Mouse (Mus musculus): Measurements from ENCODE around the gene Tor1aip1. TPM values are rescaled to one million over a fixed set of nuclear protein-coding genes. Genes with fewer than 3 reads are reported as not detected.

The Tor1aip1 gene
- polyA plus RNA-seq, 1 experiment from 2014 or later: 50.9 TPM

DNA sequence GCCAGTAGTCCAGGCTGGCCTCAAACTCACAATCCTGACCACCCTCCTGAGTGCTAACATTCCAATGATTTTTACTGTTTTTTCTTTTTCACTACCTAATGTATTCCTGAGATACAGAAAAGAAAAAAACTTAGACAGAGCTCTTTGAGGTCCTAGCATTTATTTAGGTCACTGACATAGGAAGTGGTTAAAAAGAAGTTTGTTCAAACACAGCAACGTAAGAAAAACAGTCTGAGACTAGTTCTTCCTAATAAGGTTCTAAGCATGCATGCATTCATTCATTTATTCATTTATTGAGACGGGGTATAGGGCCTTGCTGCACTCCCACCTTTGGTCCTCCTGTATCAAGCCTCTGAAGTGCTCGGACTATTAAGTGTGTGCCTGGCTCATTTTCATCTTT is 8.4 kb downstream of the Tor1aip1 start:
- Histone ChIP-seq H3K27ac (no peak overlapping the region), H3K4me3 (no peak overlapping the region), H3K27me3 (no peaks in the 10 kb centered on the region), H3K9me3 (no peaks in the 10 kb centered on the region), H3K9ac (no peak overlapping the region), H3K4me2 (no peak overlapping the region), H3K36me3 (peaks cover 49% of the 10 kb centered on the region), H3K4me1 (no peaks in the 10 kb centered on the region)
- no peak for ATAC-seq (ENCODE audit: borderline replicate concordance, extremely low read depth, low FRiP score, low TSS enrichment)
- 80% methylated on average over 3 of the region's 3 CpGs for WGBS

DNA sequence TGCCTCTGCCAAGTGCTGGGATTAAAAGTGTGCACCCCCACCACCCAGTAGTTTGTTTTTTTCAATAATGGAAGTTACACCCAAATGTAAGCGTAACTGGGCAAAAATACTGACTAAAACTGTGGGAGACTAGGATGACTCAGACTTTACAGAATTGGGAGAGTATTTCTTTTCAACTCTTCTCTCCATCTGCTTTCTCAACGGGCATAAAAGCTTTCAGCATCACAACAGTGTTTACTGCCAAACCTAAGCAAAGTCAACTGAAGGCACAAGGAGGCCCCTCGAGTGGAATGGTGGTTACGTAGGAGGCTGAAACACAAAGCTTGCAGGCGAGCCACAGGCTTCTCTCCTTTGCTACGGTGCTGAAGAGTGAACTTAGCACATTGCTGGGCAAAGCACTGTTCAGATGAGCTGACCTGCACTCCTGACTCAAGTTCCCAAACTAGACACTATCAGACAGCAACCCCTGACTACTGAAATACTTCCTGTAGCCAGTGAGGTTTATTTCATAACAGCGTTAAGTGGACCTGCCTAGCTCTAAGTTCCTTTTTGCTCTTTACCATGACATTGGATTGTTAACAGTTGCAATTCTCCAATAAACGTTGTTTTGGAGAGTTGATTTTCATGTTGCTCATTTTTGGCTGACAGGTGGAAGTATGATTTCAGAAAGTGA is 11.3 kb downstream of the Tor1aip1 start:
- H3K9ac ChIP-seq: no peak overlapping the region
- WGBS: 82% methylated on average over 8 of the region's 8 CpGs

DNA sequence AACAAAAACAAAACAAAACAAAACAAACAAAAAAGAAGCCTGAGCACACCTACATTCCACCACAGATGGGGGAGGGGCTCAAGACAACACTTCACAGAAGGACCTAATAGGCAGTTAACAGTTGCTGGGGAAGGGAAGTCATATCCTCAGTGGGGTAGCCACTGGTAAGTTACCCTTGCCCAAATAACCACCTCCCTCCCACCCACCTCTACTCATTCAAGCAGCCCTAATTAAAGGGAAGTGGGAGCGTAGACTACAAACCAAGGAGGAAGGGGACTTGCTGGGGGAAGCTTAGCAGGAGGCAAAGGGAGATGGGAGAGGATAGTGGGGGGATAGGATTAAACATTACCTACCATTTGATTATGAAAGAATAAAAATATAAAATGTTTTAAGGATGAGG is 15.9 kb downstream of the Tor1aip1 start:
- Histone ChIP-seq H3K36me3 (peaks cover 43% of the 10 kb centered on the region), H3K4me2 (no peak overlapping the region), H3K4me1 (no peaks in the 10 kb centered on the region), H3K9ac (no peak overlapping the region), H3K27me3 (no peaks in the 10 kb centered on the region), H3K9me3 (no peaks in the 10 kb centered on the region), H3K4me3 (no peak overlapping the region), H3K27ac (no peak overlapping the region)
- WGBS: 100% methylated on average over 1 of the region's 1 CpGs
- ATAC-seq (ENCODE audit: borderline replicate concordance, extremely low read depth, low FRiP score, low TSS enrichment): no peak

More for the DNA sequence above, 11.3 kb downstream of the Tor1aip1 start:
- Histone ChIP-seq H3K27me3 (no peaks in the 10 kb centered on the region), H3K4me3 (no peak overlapping the region), H3K36me3 (peaks cover 41% of the 10 kb centered on the region), H3K9me3 (no peaks in the 10 kb centered on the region), H3K4me2 (no peak overlapping the region), H3K27ac (no peak overlapping the region), H3K4me1 (no peaks in the 10 kb centered on the region)
- ATAC-seq (ENCODE audit: borderline replicate concordance, extremely low read depth, low FRiP score, low TSS enrichment): no peak

DNA sequence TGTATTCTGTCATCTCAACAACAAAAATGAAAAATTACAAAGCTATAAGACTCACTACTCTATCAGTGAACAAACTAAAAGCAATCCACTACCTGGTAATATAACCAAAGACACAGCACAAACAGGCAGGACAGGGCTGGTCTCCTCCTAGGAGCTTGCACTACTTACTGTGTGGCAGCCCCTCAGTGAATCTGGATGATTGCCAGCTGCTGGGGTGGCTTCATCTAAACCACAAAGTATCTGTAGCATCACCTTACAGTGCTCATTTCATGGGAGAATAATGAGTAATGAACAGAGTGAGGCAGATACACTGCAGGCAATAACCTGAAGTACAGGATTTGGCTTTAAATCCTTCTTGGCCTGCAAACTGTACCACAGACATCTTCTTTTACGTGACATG is 16.5 kb downstream of the Tor1aip1 start:
- H3K36me3 ChIP-seq: peaks cover 46% of the 10 kb centered on the region
- H3K4me3 ChIP-seq: no peak overlapping the region
- no peak overlapping the region for H3K9ac ChIP-seq
- ATAC-seq (ENCODE audit: borderline replicate concordance, extremely low read depth, low FRiP score, low TSS enrichment): no peak
- H3K27me3 ChIP-seq: no peaks in the 10 kb centered on the region
- no peaks in the 10 kb centered on the region for H3K4me1 ChIP-seq
- no peak overlapping the region for H3K4me2 ChIP-seq
- no peaks in the 10 kb centered on the region for H3K9me3 ChIP-seq
- WGBS: 88% methylated on average over 1 of the region's 1 CpGs
- no peak overlapping the region for H3K27ac ChIP-seq

DNA sequence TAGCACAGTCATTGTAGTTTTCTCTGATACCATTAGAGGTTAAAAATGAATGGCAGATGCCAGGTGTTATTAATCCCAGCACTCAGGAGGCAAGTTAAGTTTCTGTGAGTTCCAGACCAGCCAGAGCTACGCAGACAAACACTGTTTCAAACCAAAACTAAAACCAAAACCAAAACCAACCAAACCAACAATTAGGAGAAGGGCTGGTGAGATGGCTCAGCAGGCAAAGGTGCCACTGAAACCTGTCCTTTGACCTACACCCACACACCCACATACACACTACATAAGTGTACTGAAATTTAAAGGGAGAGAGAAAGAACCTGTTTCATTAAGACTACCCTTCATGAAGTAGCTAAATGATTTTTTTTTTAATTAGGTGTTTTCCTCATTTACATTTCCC is 27.3 kb downstream of the Tor1aip1 start:
- H3K4me2 ChIP-seq: no peak overlapping the region
- no peak overlapping the region for H3K9ac ChIP-seq
- 96% methylated on average over 1 of the region's 1 CpGs for WGBS
- no peak overlapping the region for H3K27ac ChIP-seq
- H3K4me1 ChIP-seq: no peaks in the 10 kb centered on the region
- no peak overlapping the region for H3K4me3 ChIP-seq
- H3K36me3 ChIP-seq: peaks cover 46% of the 10 kb centered on the region
- no peak for ATAC-seq (ENCODE audit: borderline replicate concordance, extremely low read depth, low FRiP score, low TSS enrichment)
- H3K27me3 ChIP-seq: no peaks in the 10 kb centered on the region
- H3K9me3 ChIP-seq: no peaks in the 10 kb centered on the region

DNA sequence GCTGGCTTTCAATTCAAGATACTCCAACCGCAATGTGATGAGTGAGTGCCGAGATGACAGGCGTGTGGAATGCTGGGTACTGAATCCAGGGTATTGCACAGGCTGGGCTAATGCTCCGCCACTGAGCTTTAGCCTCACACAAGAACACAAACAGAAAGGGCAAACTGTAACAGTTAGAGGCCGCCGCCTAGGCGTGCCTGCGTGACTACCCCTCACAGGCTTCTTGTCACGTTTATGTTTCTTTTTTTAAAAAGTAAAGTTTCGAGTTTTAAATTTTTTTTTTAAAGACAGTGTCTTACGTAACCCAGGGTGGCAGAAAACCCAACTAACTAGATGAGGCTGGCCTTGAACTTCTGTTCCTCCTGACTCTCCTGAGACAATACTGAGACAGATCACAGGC is 30.4 kb downstream of the Tor1aip1 start:
- H3K4me1 ChIP-seq: no peaks in the 10 kb centered on the region
- H3K9ac ChIP-seq: no peak overlapping the region
- no peak for ATAC-seq (ENCODE audit: borderline replicate concordance, extremely low read depth, low FRiP score, low TSS enrichment)
- no peak overlapping the region for H3K4me2 ChIP-seq
- H3K36me3 ChIP-seq: peaks cover 33% of the 10 kb centered on the region
- H3K27me3 ChIP-seq: no peaks in the 10 kb centered on the region
- H3K9me3 ChIP-seq: no peaks in the 10 kb centered on the region
- 87% methylated on average over 11 of the region's 11 CpGs for WGBS
- no peak overlapping the region for H3K4me3 ChIP-seq
- H3K27ac ChIP-seq: no peak overlapping the region

DNA sequence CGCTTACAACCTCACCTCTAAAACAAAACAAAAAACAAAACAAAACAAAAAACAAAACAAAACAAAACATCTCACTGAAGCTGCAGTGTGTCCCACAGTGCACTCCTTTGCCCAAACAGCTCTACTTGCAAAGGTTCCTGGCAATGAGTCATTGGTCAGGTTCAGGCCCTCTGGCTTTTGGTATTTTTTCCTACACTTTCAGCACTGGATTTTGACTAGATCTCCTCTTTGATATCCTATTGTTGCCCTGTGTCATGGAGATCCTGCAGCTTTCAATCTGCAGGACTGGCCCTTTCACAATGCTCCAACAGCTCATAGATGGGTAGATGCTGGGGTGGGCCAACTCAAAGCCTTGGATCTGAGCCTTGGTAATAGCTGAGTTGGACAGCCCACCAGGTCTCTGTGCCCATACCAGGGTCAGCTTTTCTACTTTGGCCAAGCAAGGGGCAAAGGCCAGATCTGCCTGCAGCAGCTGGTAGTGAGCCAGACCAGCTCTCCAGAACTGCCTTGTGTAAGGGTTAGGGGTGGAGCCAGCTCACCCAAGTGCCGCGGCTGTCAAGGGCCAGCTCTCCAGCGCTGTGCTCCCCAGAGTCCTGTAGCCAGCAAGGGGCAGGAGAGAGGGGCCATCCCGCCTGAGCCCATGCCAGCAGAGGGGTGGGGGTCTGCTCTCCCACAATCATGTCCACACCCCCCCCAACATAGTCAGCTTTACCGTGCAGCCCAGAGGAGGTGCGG is 32.9 kb downstream of the Tor1aip1 start:
- H3K9me3 ChIP-seq: no peaks in the 10 kb centered on the region
- no peak overlapping the region for H3K9ac ChIP-seq
- ATAC-seq (ENCODE audit: borderline replicate concordance, extremely low read depth, low FRiP score, low TSS enrichment): peak; percentile 27; the same call in 1 of the 2 replicates
- 77% methylated on average over 7 of the region's 7 CpGs for WGBS
- H3K4me1 ChIP-seq: no peaks in the 10 kb centered on the region
- no peak overlapping the region for H3K4me2 ChIP-seq
- no peaks in the 10 kb centered on the region for H3K27me3 ChIP-seq
- H3K27ac ChIP-seq: no peak overlapping the region
- peaks cover 25% of the 10 kb centered on the region for H3K36me3 ChIP-seq
- no peak overlapping the region for H3K4me3 ChIP-seq

DNA sequence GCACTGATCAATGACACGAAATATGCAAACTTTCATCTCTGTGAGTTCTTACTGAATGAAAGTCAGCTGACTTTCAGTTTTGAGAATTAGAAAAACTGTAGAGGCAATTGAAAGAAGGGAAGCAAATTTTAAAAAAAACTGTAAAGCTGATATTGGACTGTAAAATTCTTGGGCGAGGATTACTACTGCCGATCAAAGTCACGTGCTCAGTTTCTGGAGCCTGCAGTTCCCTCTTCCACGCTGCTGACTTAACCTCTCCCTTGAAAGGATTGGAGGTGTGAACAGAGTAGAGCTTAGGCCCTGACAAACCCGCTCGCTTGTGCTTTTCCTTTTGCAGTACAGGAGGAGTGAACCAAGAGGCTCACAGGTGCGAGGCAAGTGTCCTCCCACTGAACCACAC is 33.9 kb downstream of the Tor1aip1 start:
- Histone ChIP-seq H3K4me1 (no peaks in the 10 kb centered on the region), H3K27me3 (no peaks in the 10 kb centered on the region), H3K4me2 (no peak overlapping the region), H3K9me3 (no peaks in the 10 kb centered on the region), H3K4me3 (no peak overlapping the region), H3K36me3 (peaks cover 19% of the 10 kb centered on the region), H3K27ac (no peak overlapping the region), H3K9ac (no peak overlapping the region)
- ATAC-seq (ENCODE audit: borderline replicate concordance, extremely low read depth, low FRiP score, low TSS enrichment): no peak
- 79% methylated on average over 8 of the region's 8 CpGs for WGBS

DNA sequence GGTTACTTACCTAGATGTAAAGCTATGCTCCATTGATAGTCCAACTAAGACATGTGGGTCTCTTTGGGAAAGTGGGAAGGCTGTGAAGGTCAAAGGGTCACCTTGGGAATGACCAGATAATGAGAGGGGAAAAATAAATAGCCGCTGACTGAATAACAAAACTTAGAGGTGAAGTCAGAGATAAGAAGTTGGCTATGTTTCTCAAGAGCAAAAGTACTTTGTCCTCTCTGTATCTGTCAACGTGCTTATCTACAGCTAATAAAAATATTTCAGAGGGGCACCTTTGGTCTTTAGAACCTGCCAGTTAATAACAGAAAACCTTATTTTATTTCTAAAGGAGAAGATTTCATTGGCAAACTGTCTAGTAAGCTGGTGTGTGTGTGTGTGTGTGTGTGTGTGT is 40.7 kb downstream of the Tor1aip1 start:
- Histone ChIP-seq H3K4me1 (no peaks in the 10 kb centered on the region), H3K27ac (no peak overlapping the region), H3K36me3 (no peaks in the 10 kb centered on the region), H3K9me3 (no peaks in the 10 kb centered on the region), H3K4me3 (no peak overlapping the region), H3K9ac (no peak overlapping the region), H3K4me2 (no peak overlapping the region), H3K27me3 (no peaks in the 10 kb centered on the region)
- 15% methylated on average over 2 of the region's 2 CpGs for WGBS
- ATAC-seq (ENCODE audit: borderline replicate concordance, extremely low read depth, low FRiP score, low TSS enrichment): no peak

DNA sequence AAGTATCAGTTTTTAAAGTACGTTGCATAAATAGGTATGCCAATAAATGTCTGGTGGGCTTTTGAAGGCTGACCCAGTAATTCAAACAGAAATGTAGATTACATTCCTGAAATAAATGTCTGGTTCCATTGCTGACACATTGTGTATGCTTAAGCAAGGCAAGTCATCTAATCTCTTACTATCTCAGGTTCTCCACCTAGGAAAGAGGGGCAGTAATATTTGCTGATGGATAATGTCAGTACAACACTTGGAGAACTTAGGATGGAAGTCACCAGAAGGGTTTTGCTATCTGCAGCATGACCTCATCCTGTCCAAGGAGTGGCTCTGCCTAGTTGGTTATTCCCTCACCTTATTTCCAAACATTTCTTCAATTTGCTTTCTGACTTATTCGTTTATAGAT is 41.8 kb downstream of the Tor1aip1 start:
- H3K4me1 ChIP-seq: no peaks in the 10 kb centered on the region
- H3K27ac ChIP-seq: no peak overlapping the region
- H3K36me3 ChIP-seq: no peaks in the 10 kb centered on the region
- WGBS: 50% methylated on average over 2 of the region's 2 CpGs
- H3K4me2 ChIP-seq: no peak overlapping the region
- H3K4me3 ChIP-seq: no peak overlapping the region
- no peaks in the 10 kb centered on the region for H3K27me3 ChIP-seq
- no peak overlapping the region for H3K9ac ChIP-seq
- ATAC-seq (ENCODE audit: borderline replicate concordance, extremely low read depth, low FRiP score, low TSS enrichment): no peak
- H3K9me3 ChIP-seq: no peaks in the 10 kb centered on the region

DNA sequence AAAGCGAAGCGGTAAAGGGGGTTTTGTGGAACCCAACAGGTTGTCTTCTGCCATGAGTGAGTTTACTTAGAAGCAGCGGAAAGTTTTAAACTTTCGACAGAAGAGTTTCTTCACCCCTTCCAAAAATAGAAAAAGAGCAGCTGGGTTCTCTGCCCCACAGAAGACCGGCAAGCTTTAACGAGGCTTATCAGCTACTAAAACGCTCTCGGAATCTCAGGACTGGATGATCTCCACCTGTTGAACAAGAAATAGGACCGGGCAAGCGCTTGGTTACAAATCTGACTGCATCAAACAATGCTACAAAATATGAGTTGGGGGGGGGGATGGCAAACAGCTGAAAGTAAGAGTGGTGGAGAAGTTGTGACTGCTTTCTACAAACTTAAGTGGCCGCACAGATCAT is 45.9 kb downstream of the Tor1aip1 start:
- Histone ChIP-seq H3K36me3 (no peaks in the 10 kb centered on the region), H3K9me3 (no peaks in the 10 kb centered on the region), H3K9ac (no peak overlapping the region), H3K4me1 (no peaks in the 10 kb centered on the region), H3K27me3 (no peaks in the 10 kb centered on the region), H3K4me2 (no peak overlapping the region), H3K27ac (no peak overlapping the region), H3K4me3 (no peak overlapping the region)
- no peak for ATAC-seq (ENCODE audit: borderline replicate concordance, extremely low read depth, low FRiP score, low TSS enrichment)
- WGBS: 30% methylated on average over 11 of the region's 11 CpGs

DNA sequence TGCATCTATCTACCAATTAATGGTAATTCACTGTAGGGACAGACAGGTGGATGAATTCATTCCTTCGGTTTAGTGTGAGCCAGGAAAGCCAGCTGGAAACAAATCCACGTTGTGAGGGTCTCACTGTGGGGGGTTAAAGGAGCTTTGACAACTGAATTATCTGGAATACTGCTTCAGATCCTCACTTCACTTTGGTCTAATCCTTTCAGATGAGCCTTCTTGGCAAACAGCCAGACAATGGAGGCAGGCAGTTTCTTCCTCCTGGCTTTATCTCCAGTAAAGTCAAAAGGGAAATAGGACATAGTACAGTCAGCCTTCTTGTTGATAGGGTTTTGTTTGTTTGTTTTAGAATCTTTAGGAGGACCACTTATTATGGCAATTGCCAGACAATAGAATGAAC is 46.9 kb downstream of the Tor1aip1 start:
- Histone ChIP-seq H3K4me3 (no peak overlapping the region), H3K27me3 (no peaks in the 10 kb centered on the region), H3K4me1 (no peaks in the 10 kb centered on the region), H3K9ac (no peak overlapping the region), H3K36me3 (no peaks in the 10 kb centered on the region), H3K4me2 (no peak overlapping the region), H3K27ac (no peak overlapping the region), H3K9me3 (no peaks in the 10 kb centered on the region)
- WGBS: 14% methylated on average over 2 of the region's 2 CpGs
- ATAC-seq (ENCODE audit: borderline replicate concordance, extremely low read depth, low FRiP score, low TSS enrichment): no peak
